Mouse (Mus musculus) retina, postnatal 1 day (tissue): ENCODE measurements at regions not wholly inside any gene's neighbourhood (a gene's known extent, or its start where the extent isn't known, plus 50 kb on each side); places are given as distances from the start of the nearest gene placed in this dataset.

ENCODE experiments used
- DNase-seq: peaks from one replicate; pipeline ENCODE4 v3.0.0-alpha.2; 2012

DNA sequence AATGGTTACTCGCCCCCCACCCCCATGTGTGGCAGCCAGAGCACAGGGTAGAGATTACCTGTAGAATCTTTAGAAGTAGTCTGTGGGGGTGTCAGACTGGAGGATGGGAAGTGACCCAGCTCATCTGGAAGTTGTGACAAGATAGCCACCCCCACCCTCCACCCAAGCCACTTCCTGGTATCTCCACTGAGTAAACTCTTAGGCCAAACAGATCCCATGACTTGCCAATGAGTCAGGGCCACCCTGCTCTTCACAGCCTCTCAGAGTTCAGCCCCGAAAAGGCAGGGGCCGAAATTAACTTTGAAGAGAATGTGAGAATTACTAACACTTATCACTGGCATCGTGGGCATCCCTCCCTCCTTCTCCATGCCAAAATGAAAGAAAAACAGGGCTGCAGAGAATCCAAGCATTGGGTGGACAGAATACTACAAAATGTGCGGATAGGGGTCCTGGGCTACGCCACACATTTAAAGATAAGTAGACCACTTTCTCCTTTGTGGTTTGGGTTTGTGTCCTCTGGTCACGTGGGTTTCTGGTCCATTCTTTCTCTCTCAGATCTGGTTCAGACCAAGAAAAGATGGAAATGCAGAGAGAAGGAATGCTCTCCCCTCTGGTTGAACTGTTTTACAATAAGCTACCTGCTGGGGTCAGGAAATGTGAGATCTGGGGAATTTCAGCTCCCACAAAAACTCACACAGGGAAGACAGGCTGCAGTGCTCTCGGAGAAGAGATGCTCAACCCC is 250.6 kb downstream of the Sox9 start:
- DNase-seq = no peak

DNA sequence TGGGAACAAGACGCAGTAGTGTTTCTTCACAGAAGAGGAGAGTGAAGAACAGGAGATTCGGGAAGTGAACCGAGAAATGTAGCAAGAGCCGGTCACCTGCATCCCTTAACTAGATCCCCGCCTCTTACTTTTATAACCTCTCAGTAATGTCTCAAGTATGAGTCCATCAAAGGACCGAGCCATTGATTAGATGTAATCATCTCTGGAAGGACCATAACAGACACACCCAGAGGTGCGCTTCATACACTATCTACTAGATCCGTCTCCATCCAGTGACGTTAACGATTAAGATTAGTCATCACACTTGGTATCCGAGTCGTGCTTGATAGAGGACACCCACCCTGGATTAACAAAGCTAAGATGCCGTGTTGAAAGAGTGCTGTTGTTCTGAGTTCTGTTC is 252.9 kb downstream of the Sox9 start:
- DNase-seq = no peak

DNA sequence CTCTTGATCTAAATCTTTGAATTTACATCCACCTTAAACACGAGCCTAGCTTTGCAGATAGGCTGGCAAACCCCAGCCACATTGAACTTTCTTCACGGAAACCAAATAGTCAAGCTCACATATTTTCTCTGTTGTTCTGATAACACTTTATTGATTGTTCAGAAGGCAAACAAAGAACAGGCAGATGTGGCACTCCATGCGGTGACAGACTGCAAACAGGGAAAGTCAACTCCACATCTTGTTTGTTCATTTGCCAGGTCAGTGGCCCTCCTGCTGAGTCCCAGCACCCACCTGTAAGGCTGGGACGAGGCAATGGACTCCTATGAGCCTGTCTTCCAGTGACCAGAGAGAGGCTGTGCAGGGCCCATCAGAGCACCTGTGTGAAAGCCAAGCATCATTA is 255.7 kb downstream of the Sox9 start:
- no peak for DNase-seq

- DNase-seq = no peak
Observed at GRCm38 (mm10) chr11:113042710-113043109, 260.7 kb downstream of the Sox9 start.

GRCm38 (mm10) chr11:113046200-113047051 is 264.4 kb downstream of the Sox9 start:
- peak; percentile 95 for DNase-seq

DNA sequence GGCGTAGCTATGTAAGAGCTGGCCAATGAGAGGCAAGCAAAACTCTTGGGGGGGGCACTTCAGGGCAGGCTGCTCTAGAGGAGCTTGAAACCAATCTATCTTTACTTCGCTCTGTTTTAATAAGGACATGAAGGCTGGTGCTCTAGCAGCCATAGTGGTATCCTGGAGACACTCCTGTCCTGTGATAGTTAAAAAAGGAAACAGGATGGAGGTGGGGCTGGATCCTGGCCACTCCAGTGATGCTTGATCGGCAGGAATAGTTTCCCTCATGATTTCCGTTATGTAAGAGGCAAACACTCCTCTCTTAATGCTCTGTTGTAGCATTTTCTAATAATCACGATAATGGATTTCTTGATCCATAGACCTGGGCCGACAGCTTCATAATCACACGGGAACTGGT is 266.1 kb downstream of the Sox9 start:
- no peak for DNase-seq

DNA sequence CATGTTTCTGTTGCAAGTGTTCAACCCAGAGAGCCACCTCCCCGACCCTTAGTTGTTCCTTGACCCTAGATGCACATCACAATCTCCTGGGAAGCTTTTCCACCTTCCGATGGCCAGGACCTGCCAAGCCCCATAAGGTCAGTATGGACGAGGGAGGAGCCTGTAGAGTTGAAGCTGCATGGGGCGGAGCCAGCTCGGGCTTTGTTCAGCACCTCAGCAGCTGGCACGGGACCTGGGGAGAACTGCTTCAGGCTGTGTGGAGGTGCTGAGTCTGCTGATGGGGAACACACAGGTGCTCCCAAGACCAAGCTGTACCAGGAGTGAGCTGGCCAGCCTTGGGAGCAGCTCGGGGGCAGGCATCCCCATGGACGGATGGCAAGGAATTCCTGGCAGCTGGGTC is 267.6 kb downstream of the Sox9 start:
- no peak for DNase-seq

GRCm38 (mm10) chr11:113052536-113052935 is 270.5 kb downstream of the Sox9 start:
- no peak for DNase-seq

DNA sequence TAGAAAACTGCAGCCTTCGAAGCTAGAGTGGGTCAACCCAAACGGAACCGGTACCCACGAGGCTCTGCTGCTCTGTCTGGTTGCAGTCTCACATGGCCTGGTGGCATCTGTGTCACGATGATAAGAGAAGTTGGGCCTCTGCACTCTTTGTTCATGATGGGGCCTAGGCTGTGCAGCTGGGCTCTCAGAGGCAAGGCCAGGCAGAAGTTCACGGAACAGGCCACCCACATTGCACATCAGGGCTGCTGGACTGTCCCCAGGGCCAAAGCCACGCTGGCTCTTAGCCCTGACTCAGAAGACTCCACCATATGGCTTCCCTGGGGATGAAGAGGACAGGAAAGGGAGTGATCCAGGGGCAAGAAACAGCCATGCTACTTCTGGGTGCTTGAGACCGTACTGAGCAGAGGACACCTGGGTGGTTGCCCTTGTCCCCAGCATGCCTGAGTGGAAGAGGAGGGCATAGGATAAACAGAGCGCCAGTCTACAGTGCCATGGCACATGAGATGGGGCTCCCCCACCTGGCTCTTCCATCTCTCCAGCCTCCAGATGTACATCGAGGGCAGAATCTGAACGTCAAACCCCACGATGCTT is 274.1 kb downstream of the Sox9 start:
- DNase-seq = peak; percentile 60

DNA sequence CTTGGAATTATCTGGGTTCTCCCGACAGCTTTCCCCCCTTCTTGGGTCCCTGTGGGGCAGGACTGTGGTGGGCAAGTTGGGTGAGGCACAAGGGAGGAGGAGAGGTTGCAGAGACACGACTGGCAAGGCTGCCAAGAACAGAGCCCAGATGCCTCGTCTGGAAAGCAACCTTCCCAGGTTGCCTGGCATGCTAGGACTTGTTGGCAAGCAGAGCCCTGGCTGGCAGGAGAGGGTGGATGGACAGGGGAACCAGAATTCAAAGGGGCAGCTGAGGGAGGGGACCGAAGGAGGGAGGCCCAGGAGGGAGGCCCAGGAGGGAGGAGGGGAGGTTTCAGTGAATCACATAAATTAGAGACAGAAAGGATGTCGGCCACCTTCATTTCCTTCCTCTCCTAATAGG is 274.8 kb downstream of the Sox9 start:
- DNase-seq = peak; percentile 63

DNA sequence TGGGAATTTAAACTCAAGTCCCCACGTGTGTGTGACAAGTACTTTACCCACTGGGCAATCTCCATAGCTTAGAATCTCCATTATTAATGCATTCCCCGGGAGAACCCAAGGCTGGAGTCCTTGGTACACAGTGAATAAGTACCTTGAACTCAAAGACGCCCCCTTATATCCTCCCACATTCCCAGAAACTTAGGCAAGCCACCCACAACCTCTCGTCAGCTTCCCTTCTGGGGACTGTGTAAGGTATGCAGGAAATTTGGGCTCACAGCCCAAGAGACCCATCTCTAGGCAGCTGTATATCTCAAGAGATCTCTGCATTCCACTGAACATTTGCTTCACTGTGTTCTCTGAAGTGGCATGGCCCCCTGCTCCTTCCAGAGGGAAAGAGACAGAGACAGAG is 288.3 kb downstream of the Sox9 start:
- no peak for DNase-seq

- no peak for DNase-seq
Observed at GRCm38 (mm10) chr11:113071942-113072341, 289.9 kb downstream of the Sox9 start.

DNA sequence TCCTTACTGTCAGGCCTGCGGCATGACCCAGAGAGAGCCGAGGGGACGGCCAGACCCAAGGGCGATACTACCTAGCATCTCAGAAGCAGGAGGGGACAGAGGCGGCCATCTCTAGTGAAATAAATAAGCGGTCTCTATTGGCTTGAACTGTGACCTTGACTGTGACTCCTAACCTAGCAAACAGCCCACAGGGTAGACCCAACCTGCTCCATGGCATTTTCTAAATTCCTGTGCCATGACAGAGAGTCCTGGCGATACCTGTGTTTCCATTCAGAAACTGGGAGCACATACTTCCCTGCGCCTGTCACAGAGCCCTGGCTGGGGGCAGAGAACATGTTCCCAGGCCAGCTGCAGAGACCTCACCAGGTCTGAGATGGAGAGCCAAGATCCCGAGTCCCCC is 292.3 kb downstream of the Sox9 start:
- no peak for DNase-seq

- DNase-seq = no peak
Observed at GRCm38 (mm10) chr11:113076371-113076770, 294.3 kb downstream of the Sox9 start.

- DNase-seq = no peak
Observed at GRCm38 (mm10) chr11:113080311-113080710, 298.3 kb downstream of the Sox9 start.

GRCm38 (mm10) chr11:113084442-113084841 is 302.4 kb downstream of the Sox9 start:
- no peak for DNase-seq

DNA sequence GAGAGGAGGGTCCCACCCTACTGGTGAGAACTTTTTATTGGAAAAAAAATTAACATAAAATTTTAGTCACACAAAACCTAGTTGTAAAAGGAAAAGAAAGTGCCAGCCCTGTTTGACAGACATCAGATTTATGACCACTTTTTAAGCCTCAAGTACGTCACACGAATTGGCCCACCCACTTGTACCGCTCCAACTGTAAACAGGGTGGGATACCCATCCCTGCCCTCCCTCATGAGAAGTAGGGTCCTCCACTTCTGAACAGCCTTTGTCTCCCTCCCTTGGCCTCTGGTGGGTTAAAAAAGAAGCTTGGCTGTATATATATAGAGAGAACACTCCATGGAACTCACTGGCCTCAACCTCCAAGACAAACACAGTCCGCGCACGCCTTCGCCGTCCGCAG is 303.5 kb downstream of the Sox9 start:
- no peak for DNase-seq

DNA sequence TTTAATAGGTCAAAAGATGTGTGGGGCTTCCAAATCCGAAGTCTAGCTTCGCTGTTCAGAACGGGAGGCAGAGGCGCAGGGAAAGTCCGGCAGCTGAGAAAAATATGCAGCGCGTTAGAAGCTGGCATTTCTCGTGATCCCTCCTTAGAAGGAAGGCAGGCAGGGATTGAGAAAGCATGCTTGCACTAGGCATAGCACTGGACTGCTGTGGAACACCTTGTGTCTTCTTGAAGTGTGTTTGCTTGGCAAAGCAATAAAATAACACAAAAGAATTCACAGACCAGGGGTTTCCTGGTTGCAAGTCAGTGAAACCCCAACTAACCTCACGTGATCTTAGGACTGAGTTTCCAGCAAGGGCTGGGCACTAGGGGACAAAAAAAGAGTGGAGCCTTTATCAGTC is 305.1 kb downstream of the Sox9 start:
- no peak for DNase-seq

DNA sequence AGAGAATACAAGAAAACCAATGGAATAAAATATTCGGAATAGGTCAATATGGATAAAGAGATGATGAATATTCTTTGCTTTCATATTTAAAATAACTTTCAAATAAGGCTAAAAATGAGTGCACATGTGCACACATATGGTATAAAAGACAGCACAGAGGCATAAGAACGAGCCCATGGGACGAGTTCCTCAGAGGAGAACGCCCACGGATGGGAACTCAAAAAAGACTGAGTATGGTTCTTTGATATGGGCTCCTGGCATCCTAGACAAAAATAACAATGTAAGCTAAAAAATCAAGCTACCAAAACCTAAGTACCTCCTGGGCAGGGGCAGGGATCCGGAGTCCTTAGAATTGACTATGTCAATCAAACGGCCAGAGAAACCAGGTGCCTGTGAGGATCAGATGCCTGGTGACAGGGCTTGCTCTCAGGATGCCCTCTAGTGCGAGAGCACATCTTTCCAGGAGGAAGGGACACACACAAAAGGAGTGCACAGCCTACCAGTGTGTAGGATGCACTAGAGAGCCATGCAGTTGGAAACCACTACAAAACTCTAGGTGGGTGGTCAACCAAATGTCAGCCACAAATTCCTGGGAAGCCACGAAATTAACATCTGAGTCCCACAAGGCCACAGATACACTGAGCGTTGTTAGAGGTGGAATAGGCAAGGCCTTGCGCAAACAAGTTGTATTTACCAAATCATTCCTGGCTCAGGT is 307.8 kb downstream of the Sox9 start:
- no peak for DNase-seq

GRCm38 (mm10) chr11:113091901-113092568 is 310.0 kb downstream of the Sox9 start:
- no peak for DNase-seq

DNA sequence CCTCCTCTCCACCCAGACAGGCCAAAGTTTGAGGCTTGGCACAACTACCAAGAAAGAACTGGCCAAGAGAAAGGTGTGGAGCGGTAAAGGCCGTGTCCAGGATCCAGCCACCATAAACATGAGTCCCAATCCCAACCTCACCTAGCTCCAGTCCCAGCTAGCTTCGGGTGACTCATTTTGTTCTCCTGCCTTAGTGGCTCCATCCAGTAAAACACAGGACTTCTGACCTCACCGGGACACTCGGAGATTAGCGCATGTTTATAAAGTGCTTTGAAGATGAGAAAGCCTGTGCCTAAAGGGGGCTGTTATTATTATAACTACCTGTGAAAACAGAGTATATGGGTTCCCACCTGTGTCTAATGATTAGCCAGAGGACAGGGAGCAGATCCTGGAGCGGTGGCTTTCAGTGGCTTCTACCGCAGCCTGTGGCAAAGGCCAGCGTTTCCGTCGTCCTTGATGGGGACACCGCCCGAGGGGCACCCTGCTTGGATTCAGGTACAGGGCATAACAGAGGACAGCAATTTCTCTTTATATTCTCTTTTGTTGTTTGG is 311.9 kb downstream of the Sox9 start:
- no peak for DNase-seq

GRCm38 (mm10) chr11:113095625-113096024 is 313.6 kb downstream of the Sox9 start:
- no peak for DNase-seq
